Mouse (Mus musculus): ENCODE data around the gene Gm11032.
A peak's percentile ranks its signal among the peaks of the same experiment; 100 is the strongest.
"Not testable (repeated sequence)": the region's sequence is repeated elsewhere in the genome, so short reads cannot be mapped to it uniquely, and the experiment has no call there.

The Gm11032 gene

GRCm38 (mm10) chr11:4620017-4620485 is at the start of gene Gm11032:
Gene Gm11032, plus strand, starts transcription at chr11:4620067.
- DNase-seq (ENCODE audit: low spot score in 2 of 2): no peak

- DNase-seq (ENCODE audit: low spot score in 2 of 2): no peak
Observed at GRCm38 (mm10) chr11:4571491-4571901, 48.4 kb upstream of the Gm11032 start.

- DNase-seq (ENCODE audit: low spot score in 2 of 2): not testable (repeated sequence)
Observed at GRCm38 (mm10) chr11:4576090-4576732, 43.7 kb upstream of the Gm11032 start.

GRCm38 (mm10) chr11:4577079-4577478 is 42.8 kb upstream of the Gm11032 start:
- DNase-seq (ENCODE audit: low spot score in 2 of 2): no peak

GRCm38 (mm10) chr11:4578682-4579081 is 41.2 kb upstream of the Gm11032 start:
- DNase-seq (ENCODE audit: low spot score in 2 of 2): no peak

- DNase-seq (ENCODE audit: low spot score in 2 of 2): no peak
Observed at GRCm38 (mm10) chr11:4591811-4592210, 28.1 kb upstream of the Gm11032 start.

GRCm38 (mm10) chr11:4593491-4593848 is 26.4 kb upstream of the Gm11032 start:
- no peak for DNase-seq (ENCODE audit: low spot score in 2 of 2)

- no peak for DNase-seq (ENCODE audit: low spot score in 2 of 2)
Observed at GRCm38 (mm10) chr11:4593849-4594607, 25.8 kb upstream of the Gm11032 start.

GRCm38 (mm10) chr11:4594608-4595500 is 25.0 kb upstream of the Gm11032 start, which contains the start of gene Mtmr3:
Gene Mtmr3, minus strand, starts transcription at chr11:4594863.
- DNase-seq (ENCODE audit: low spot score in 2 of 2): peak; percentile 85 to 92

- no peak for DNase-seq (ENCODE audit: low spot score in 2 of 2)
Observed at GRCm38 (mm10) chr11:4598411-4598810, 21.5 kb upstream of the Gm11032 start.

GRCm38 (mm10) chr11:4599916-4600315 is 20.0 kb upstream of the Gm11032 start:
- DNase-seq (ENCODE audit: low spot score in 2 of 2): no peak

GRCm38 (mm10) chr11:4601890-4602289 is 18.0 kb upstream of the Gm11032 start:
- DNase-seq (ENCODE audit: low spot score in 2 of 2): no peak

- peak in 1 of 2 experiments; percentile 16 for DNase-seq (ENCODE audit: low spot score in 2 of 2)
Observed at GRCm38 (mm10) chr11:4602691-4603441, 17.0 kb upstream of the Gm11032 start.

- no peak for DNase-seq (ENCODE audit: low spot score in 2 of 2)
Observed at GRCm38 (mm10) chr11:4604441-4604840, 15.4 kb upstream of the Gm11032 start.

- DNase-seq (ENCODE audit: low spot score in 2 of 2): no peak
Observed at GRCm38 (mm10) chr11:4605414-4605813, 14.5 kb upstream of the Gm11032 start.

- DNase-seq (ENCODE audit: low spot score in 2 of 2): no peak
Observed at GRCm38 (mm10) chr11:4606541-4606940, 13.3 kb upstream of the Gm11032 start.

- no peak for DNase-seq (ENCODE audit: low spot score in 2 of 2)
Observed at GRCm38 (mm10) chr11:4611904-4612303, 8.0 kb upstream of the Gm11032 start.

GRCm38 (mm10) chr11:4620501-4621108 is 738 bp downstream of the Gm11032 start:
- no peak for DNase-seq (ENCODE audit: low spot score in 2 of 2)

GRCm38 (mm10) chr11:4621866-4622265 is 2.0 kb downstream of the Gm11032 start:
- no peak for DNase-seq (ENCODE audit: low spot score in 2 of 2)

- DNase-seq (ENCODE audit: low spot score in 2 of 2): no peak
Observed at GRCm38 (mm10) chr11:4622442-4622986, 2.6 kb downstream of the Gm11032 start.

GRCm38 (mm10) chr11:4622997-4623396 is 3.1 kb downstream of the Gm11032 start:
- DNase-seq (ENCODE audit: low spot score in 2 of 2): no peak

Data from frontal cortex, postnatal 10 days (tissue).